Mouse (Mus musculus) liver, adult (tissue): ENCODE measurements around the gene Fosb.

Experiments
- GATA4 ChIP-seq: IDR thresholded peaks from 2 replicates; pipeline ENCODE4 v1.6.1; 2014; ENCODE audit warnings: mild to moderate bottlenecking, low read length; ENCODE audit not compliant: insufficient replicate concordance

Gene Fosb

GRCm38 (mm10) chr7:19309884-19310641 is at the start of gene Fosb:
Gene Fosb (minus strand): TSS chr7:19310051.
- TF ChIP-seq GATA4, result no peak

GRCm38 (mm10) chr7:19359299-19359891 is 49.5 kb upstream of the Fosb start, which contains the start of the genes Cd3eap and Ppp1r13l:
Gene Cd3eap (minus strand): TSS chr7:19359483.
Gene Ppp1r13l (plus strand): TSS chr7:19359749.
- TF ChIP-seq GATA4, result no peak

DNA sequence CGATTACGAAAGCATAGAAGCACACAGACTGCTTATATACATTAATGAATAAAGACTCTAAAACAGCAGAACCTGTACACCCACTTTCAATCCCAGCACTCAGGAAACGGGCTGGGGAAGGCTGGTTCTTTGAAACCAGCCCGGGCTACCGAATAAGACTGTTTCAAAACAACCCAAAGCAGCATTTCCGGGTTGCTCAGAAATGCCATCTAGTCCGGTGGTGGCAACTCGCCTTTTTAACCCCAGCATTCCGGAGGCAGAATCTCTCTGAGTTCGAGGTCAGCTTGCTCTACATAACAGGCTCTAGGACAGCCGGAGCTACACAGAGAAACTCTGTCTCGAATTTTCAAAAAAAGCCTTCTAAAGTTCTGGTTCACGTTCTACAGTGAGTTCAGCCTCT is 48.8 kb upstream of the Fosb start:
- TF ChIP-seq GATA4, result no peak

DNA sequence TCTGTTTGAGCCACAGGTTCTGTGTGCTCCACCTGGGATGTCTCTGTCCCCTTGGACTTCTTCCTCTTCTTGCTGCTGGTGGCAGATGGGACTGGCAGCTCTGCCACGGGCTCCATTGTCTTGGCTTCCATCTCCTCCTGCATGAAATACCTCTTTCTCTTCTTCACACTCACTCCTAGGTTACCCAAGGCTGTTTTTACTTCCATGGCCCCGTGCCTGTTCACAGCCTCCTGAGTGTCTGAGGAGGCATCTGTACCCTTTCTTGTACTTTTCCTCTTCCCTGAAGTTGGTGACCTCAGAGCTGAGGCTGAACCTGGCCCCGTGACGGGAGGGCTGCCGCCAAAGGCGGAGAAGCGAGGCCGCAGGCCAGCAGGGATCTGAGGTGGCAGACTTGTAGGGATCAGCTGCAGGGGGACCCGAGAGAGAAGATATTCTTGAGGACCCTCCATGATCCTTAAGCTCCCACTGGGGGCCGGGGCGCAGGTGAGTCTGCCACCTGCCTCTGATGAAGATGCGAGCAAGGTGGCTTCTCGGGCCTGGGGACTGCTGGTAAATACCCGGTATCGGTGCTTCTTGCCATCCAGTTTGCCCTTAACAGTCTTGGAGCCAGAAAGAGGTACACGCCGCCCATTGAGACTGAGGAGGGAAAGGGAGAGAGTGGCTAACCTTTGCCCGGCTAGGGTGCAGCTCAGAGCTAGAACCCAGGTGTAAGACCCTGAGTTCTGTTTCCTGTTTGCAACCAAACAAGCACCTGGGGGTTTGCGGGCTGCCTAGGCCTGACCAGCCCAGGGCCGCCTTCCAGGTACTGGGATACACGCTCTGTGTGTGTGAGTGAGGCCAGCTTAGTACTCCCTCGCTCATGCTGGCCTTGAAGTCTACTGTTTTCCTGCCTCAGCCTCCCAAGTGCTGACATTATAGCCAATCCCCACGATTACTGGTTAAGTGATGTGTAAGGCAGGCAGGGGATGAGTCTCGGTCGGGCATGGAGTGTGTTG is 47.8 kb upstream of the Fosb start:
- no peak for TF ChIP-seq GATA4

- TF ChIP-seq GATA4, result no peak
These were observed 46.5 kb upstream of the Fosb start for GRCm38 (mm10) chr7:19356311-19356710.

DNA sequence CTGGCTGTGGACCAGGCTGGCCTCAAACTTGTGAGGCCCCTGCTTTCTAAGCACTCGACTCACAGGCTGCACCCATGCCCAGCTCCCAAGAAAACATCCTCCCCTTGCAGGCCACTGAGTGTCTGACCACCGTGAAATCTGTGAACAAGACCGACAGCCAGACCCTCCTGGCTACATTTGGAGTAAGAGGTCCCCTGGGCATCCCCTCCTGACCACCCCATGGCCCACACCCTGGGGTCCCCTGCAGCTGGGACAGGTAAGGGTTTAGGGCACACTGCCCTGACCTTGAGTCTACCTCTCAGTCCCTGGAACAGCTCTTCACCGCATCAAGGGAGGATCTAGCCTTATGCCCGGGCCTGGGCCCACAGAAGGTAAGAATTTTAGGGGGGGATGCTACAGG is 45.1 kb upstream of the Fosb start:
- TF ChIP-seq GATA4, result no peak

- no peak for TF ChIP-seq GATA4
These were observed 40.4 kb upstream of the Fosb start for GRCm38 (mm10) chr7:19350221-19350620.

- TF ChIP-seq GATA4, result no peak
These were observed 39.5 kb upstream of the Fosb start for GRCm38 (mm10) chr7:19349188-19349915.

- no peak for TF ChIP-seq GATA4
These were observed 35.2 kb upstream of the Fosb start for GRCm38 (mm10) chr7:19344938-19345471.

- no peak for TF ChIP-seq GATA4
These were observed 34.5 kb upstream of the Fosb start, which contains the start of gene Ercc1 for GRCm38 (mm10) chr7:19344237-19344847. Gene Ercc1 (plus strand): TSS chr7:19344778.

DNA sequence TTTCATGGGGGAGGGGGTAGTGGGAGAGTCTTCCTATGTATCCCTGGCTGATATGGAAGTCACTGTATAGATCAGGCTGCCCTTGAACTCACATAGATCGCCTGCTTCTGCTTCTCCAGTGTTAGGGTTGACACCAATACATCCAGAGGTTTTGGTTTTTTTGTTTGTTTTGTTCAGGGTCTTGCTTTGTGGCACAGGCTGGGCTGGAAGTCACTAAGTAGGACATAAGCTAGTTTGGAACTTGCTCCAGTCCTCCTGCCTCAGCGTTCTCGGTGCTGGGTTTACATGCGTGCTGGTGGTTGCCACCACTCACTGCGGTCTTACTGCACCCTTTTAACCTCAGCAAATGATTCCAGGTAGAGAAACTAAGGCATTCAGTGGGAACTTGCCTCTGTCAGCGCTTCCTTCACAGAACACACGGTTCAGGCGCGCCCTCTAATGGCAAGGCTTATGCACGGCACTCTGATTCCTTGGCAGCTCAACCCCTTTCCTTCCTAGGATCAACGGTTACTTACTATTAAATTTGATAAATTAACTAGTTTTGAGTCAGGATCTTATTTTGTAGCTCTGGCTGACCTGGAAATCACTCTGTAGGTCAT is 33.5 kb upstream of the Fosb start:
- TF ChIP-seq GATA4, result no peak

GRCm38 (mm10) chr7:19342481-19343027 is 32.7 kb upstream of the Fosb start:
- TF ChIP-seq GATA4, result no peak

GRCm38 (mm10) chr7:19341761-19342409 is 32.0 kb upstream of the Fosb start:
- no peak for TF ChIP-seq GATA4
